Mouse (Mus musculus) testis, adult 2 months (tissue): ENCODE measurements around the gene Phkb. TPM values are rescaled to one million over a fixed set of nuclear protein-coding genes. Genes with fewer than 3 reads are reported as not detected.

Experiments used
- H3K27ac ChIP-seq: fragments of 200-500 bp; 2 replicates; pipeline ENCODE4 v1.5.1; 2012; ENCODE audit warnings: low read depth, low read length; ENCODE audit not compliant: control insufficient read depth, insufficient read depth
- H3K27me3 ChIP-seq: fragments of 200-500 bp; 2 replicates; pipeline ENCODE4 v1.6.1; 2012; ENCODE audit warnings: mild to moderate bottlenecking, low read length, moderate library complexity; ENCODE audit not compliant: control insufficient read depth, insufficient read depth
- H3K36me3 ChIP-seq: fragments of 200-500 bp; 2 replicates; pipeline ENCODE4 v1.6.1; 2012; ENCODE audit warnings: mild to moderate bottlenecking, low read length; ENCODE audit not compliant: control insufficient read depth, insufficient read depth
- H3K4me1 ChIP-seq: fragments of 200-500 bp; 2 replicates; pipeline ENCODE4 v1.6.1; 2012; ENCODE audit warnings: low read length; ENCODE audit not compliant: control insufficient read depth, insufficient read depth
- H3K4me3 ChIP-seq: fragments of 200-500 bp; 2 replicates; pipeline ENCODE4 v1.5.1; 2012; ENCODE audit warnings: low read depth, mild to moderate bottlenecking, low read length, moderate library complexity, mixed read lengths; ENCODE audit not compliant: control insufficient read depth
- CTCF ChIP-seq: fragments of 200-500 bp; IDR thresholded peaks from 2 replicates; pipeline ENCODE4 v1.5.1; 2012; ENCODE audit warnings: low read depth, mild to moderate bottlenecking, inconsistent platforms, low read length, moderate library complexity; ENCODE audit not compliant: control insufficient read depth, insufficient read depth, insufficient replicate concordance
- POLR2A ChIP-seq: fragments of 200-500 bp; IDR thresholded peaks from 2 replicates; pipeline ENCODE4 v1.6.1; 2012; ENCODE audit warnings: low read depth, mild to moderate bottlenecking, inconsistent platforms, low read length, moderate library complexity; ENCODE audit not compliant: control insufficient read depth
- polyA plus RNA-seq: library from polyadenylated mRNA; depleted of rRNA; stranded (reverse); fragments of >200 nt; gene quantifications from 2 replicates; pipeline ENCODE4 v1.2.3, GENCODE M21; 2012

The Phkb gene
- polyA plus RNA-seq, 1 experiment, result 2.9 TPM

DNA sequence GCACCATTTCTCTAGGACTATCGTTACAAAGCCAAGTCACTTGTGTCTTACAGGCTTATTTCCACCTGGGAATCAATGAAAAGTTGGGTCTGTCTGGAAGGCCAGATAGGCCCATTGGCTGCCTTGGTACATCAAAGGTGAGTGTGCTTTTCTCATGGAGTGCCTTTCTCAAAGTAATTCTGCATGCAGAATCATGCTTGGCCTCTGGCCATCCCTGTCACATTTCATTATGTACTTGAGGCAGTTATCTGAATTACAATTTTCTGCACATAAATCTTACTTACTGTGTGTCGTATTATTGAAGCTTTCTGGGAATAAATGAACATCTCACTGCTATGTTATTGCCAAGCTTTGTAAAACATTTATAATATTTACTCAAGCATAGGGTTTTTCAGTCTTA, 176.0 kb downstream of the Phkb start:
- Histone ChIP-seq H3K27ac (no peak overlapping the region), H3K4me3 (no peak overlapping the region), H3K4me1 (no peaks in the 10 kb centered on the region), H3K27me3 (no peaks in the 10 kb centered on the region), H3K36me3 (no peaks in the 10 kb centered on the region)
- no peak for TF ChIP-seq CTCF
- TF ChIP-seq POLR2A, result no peak

DNA sequence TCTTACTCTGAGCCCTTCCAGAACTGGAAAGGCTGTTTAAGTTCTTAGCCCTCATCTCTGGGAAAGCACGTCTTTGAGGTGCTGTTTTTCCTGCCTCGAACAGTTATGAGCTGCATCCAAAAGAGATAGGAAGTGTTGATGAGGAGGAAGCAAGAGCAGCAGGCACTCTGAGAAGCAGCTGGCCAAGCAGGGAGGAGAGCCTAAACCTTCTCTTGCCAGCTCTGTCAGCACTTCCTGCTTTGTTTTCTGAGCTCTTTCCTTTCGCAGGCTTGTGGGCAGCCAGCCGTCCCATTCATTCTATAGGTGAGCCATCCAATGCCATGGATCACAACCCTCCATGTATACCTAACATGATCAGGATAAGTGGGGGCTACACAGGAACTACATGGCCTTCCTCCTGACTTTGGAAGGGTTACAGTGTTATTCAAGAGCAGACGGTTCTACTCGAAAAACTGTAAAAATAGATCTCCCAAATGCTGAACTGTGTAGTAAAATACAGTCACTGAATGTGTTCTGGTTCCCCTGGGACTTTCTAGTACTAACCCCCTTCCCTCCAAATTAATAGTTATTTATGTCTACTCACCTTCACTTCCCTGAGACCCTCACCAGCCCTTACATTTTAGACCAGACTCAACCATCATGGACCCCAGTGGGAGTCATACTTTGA, 188.0 kb downstream of the Phkb start:
- H3K36me3 ChIP-seq, result no peaks in the 10 kb centered on the region
- no peaks in the 10 kb centered on the region for H3K27me3 ChIP-seq
- TF ChIP-seq CTCF (no peak), POLR2A (no peak)
- H3K4me1 ChIP-seq, result no peaks in the 10 kb centered on the region
- H3K27ac ChIP-seq, result no peak overlapping the region
- no peak overlapping the region for H3K4me3 ChIP-seq

DNA sequence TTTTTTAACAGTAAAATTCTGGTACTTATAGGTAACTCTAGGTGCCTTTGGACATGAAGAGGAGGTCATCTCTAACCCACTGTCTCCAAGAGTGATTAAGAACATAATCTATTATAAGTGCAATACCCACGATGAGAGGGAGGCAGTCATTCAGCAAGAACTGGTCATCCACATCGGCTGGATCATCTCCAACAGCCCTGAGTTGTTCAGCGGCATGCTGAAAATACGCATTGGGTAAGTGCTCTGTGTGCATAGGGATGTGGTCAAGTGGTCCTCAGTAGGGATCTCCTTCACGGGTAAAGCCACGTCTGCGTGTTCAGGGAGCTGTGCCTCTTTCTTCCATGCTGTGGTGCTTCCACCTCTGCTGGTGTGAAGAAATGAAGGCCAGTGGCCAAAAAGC, 188.7 kb downstream of the Phkb start:
- H3K36me3 ChIP-seq, result no peaks in the 10 kb centered on the region
- TF ChIP-seq POLR2A, result no peak
- no peak for TF ChIP-seq CTCF
- no peaks in the 10 kb centered on the region for H3K4me1 ChIP-seq
- no peaks in the 10 kb centered on the region for H3K27me3 ChIP-seq
- H3K4me3 ChIP-seq, result no peak overlapping the region
- no peak overlapping the region for H3K27ac ChIP-seq

DNA sequence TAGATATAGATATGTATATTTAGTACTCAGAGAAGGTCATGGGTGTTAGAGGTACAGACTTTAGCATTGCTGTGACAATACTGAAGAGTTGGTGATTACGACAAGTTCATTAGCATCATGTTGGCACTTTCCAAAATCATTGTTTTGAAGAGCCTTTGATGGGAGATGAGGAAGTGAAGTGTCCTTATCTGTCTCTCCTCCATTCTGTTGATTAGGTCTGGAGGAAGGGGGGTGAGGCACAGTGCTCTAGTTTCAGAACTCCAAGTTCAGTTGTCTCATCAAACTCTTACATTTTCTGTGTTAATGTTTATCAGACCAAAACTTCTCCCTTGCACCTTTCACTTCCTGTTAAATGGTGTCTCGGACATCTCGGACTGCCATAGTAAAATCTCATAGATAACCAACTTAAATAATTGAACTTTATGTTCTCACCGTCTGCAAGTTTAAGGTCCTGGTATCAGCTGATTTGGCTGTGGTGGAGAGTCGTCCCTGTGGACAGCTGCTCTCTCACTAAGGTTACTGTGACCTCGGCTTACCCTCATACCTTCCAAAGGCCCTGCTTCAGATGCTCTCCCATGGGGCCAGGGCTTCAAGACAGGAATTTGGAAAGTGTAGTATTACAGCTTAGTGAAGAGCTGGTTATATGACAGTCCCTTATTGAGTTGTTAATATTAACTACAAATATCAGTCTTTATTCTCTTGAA, 194.1 kb downstream of the Phkb start:
- TF ChIP-seq POLR2A (no peak), CTCF (no peak)
- Histone ChIP-seq H3K4me3 (no peak overlapping the region), H3K4me1 (no peaks in the 10 kb centered on the region), H3K27ac (no peak overlapping the region), H3K27me3 (no peaks in the 10 kb centered on the region), H3K36me3 (no peaks in the 10 kb centered on the region)

DNA sequence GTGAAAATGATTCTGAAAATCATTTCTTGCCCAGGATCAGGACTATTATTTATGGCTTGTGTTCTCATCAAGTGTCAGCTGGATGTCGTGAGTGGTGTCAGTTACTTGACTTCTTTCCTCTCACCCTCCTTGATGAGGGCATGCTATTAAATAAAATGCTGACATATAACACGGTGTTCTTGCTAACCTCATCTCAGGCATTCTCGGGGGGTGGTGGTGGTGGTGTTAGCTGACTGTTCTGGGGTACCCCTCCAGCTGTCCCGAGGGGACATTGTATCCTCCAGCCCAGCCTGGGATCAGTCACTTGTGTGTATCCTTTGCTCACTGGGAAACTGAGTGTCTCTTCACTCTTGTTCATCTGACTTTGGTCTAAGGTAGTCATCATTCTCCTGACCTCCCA, 194.6 kb downstream of the Phkb start:
- TF ChIP-seq CTCF (no peak), POLR2A (no peak)
- H3K27me3 ChIP-seq, result no peaks in the 10 kb centered on the region
- no peak overlapping the region for H3K4me3 ChIP-seq
- H3K4me1 ChIP-seq, result no peaks in the 10 kb centered on the region
- H3K27ac ChIP-seq, result no peak overlapping the region
- no peaks in the 10 kb centered on the region for H3K36me3 ChIP-seq

DNA sequence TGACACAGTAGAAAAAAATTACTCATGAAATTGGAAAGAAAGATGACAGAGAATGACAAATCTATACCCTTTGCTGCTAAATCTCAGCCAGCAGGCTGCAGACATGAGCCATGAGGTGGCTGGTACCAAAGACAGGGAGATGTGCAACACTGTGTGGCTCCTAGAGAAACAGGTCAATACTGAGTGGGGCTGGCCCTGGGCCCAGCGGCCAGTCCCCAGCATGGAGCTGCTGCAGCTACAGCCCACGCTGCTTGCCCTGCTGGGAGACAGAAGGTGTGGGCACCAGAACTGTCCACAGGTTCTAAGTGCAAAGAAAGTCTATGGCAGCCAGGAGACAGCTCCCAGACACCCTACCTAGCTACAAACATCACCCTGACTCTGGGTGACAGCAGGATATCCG, 197.7 kb downstream of the Phkb start:
- no peaks in the 10 kb centered on the region for H3K36me3 ChIP-seq
- H3K27me3 ChIP-seq, result no peaks in the 10 kb centered on the region
- no peak overlapping the region for H3K4me3 ChIP-seq
- no peak overlapping the region for H3K27ac ChIP-seq
- TF ChIP-seq CTCF (no peak), POLR2A (no peak)
- H3K4me1 ChIP-seq, result no peaks in the 10 kb centered on the region

DNA sequence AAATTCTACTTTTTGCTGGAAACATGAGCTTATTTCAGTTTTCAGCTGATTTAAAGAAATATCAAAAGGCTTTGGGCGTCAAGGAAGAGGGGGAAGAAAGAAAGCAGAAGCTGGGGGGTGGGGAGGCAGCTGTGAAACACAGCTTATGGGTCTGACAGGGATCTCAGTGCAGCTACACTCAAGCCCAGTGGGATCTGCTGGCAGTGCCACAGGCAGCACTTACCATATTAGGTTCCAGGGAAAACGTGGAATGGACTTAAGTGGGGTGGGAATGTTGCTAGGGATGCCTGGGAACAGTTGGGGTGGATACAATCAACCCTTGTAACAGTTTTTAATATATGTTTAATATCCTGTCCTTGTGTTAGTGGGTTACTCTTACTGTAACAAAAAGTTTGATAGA, 201.3 kb downstream of the Phkb start:
- no peaks in the 10 kb centered on the region for H3K27me3 ChIP-seq
- no peaks in the 10 kb centered on the region for H3K4me1 ChIP-seq
- no peak for TF ChIP-seq CTCF
- TF ChIP-seq POLR2A, result no peak
- H3K36me3 ChIP-seq, result no peaks in the 10 kb centered on the region
- H3K27ac ChIP-seq, result no peak overlapping the region
- no peak overlapping the region for H3K4me3 ChIP-seq
